Comparison of ENCODE assay signal across 16 mouse cellular contexts in genomic region chr10:58600151-58600550, GRCm38 (mm10).
A peak's percentile ranks its signal among the peaks of the same experiment; 100 is the strongest.
DNase-seq lines count a peak whose midpoint lies in the region; ATAC-seq and TF ChIP-seq lines count a peak whose summit lies in the region.
"Had no signal": no experiment of that assay in that cellular context is flagged by ENCODE, and none has a peak within 500 bp of the region (broad histone marks: within the 10 kb centered on the region; RNA-seq: fewer than 3 reads in every experiment).

No protein-coding gene starts in this region.

- no peak for TF ChIP-seq EP300 in stomach, postnatal 0 days (optimal IDR thresholded peaks at IDR 0.05)

- H3K9ac ChIP-seq in forebrain, embryonic 13.5 days: no peak overlapping the region
- no peak overlapping the region for H3K9ac ChIP-seq in forebrain, embryonic 14.5 days (ENCODE audit: low read length)
- no peak overlapping the region for H3K9ac ChIP-seq in hindbrain, embryonic 15.5 days
- H3K9ac ChIP-seq in hindbrain, postnatal 0 days (replicated peaks; ENCODE audit: low read length): no peak overlapping the region
- no peak overlapping the region for H3K9ac ChIP-seq in stomach, postnatal 0 days (ENCODE audit: low read length)
- H3K9ac ChIP-seq: heart, embryonic 13.5 days; hindbrain, embryonic 12.5 days had no signal

- DNase-seq in forebrain, embryonic 14.5 days (ENCODE audit: low spot score): no peak
- DNase-seq in hindbrain, postnatal 0 days (ENCODE audit: low spot score): no peak
- DNase-seq in embryonic facial prominence, embryonic 10.5 days (ENCODE audit: low spot score): peak; percentile 5
- DNase-seq in stomach, postnatal 0 days (ENCODE audit: low spot score): peak; percentile 5
- DNase-seq: cerebellum, adult 18-20 months; cerebellum, adult 9-11 months; cerebellum, postnatal 36 days; heart, adult 2 months; heart, postnatal 4 days had no signal

- 96% methylated on average over 5 of the region's 5 CpGs for WGBS in forebrain, embryonic 13.5 days
- WGBS in forebrain, embryonic 14.5 days: 96% methylated on average over 5 of the region's 5 CpGs
- 94% methylated on average over 5 of the region's 5 CpGs for WGBS in hindbrain, embryonic 15.5 days
- 89% methylated on average over 5 of the region's 5 CpGs for WGBS in hindbrain, postnatal 0 days
- 85% methylated on average over 5 of the region's 5 CpGs for WGBS in embryonic facial prominence, embryonic 10.5 days
- 87% methylated on average over 5 of the region's 5 CpGs for WGBS in stomach, postnatal 0 days

- ATAC-seq in forebrain, embryonic 13.5 days: no peak
- no peak for ATAC-seq in forebrain, embryonic 14.5 days
- ATAC-seq in hindbrain, embryonic 15.5 days (ENCODE audit: low FRiP score, low read depth): no peak
- no peak for ATAC-seq in hindbrain, postnatal 0 days
- no peak for ATAC-seq in stomach, postnatal 0 days (ENCODE audit: low FRiP score, low TSS enrichment)
- ATAC-seq: activated CD4-positive, CD25-positive, alpha-beta regulatory T cell, adult 4 months; inflammation-experienced regulatory T-cells, adult 6 months; Patski had no signal

- no peaks in the 10 kb centered on the region for H3K36me3 ChIP-seq in forebrain, embryonic 13.5 days (ENCODE audit: poor library complexity, severe bottlenecking)
- no peaks in the 10 kb centered on the region for H3K36me3 ChIP-seq in forebrain, embryonic 14.5 days (ENCODE audit: control insufficient read depth, insufficient read depth, low read length)
- no peaks in the 10 kb centered on the region for H3K36me3 ChIP-seq in hindbrain, embryonic 15.5 days
- H3K36me3 ChIP-seq in hindbrain, postnatal 0 days (ENCODE audit: insufficient read depth, low read length): no peaks in the 10 kb centered on the region
- no peaks in the 10 kb centered on the region for H3K36me3 ChIP-seq in embryonic facial prominence, embryonic 10.5 days (replicated peaks)
- no peaks in the 10 kb centered on the region for H3K36me3 ChIP-seq in stomach, postnatal 0 days (ENCODE audit: control insufficient read depth, insufficient read depth, low read length)
- H3K36me3 ChIP-seq: heart, embryonic 13.5 days; hindbrain, embryonic 12.5 days had no signal

- H3K4me3 ChIP-seq in forebrain, embryonic 13.5 days: no peak overlapping the region
- no peak overlapping the region for H3K4me3 ChIP-seq in forebrain, embryonic 14.5 days (ENCODE audit: low read depth, low read length)
- no peak overlapping the region for H3K4me3 ChIP-seq in hindbrain, embryonic 15.5 days
- no peak overlapping the region for H3K4me3 ChIP-seq in hindbrain, postnatal 0 days (ENCODE audit: low read length)
- no peak overlapping the region for H3K4me3 ChIP-seq in embryonic facial prominence, embryonic 10.5 days
- H3K4me3 ChIP-seq in stomach, postnatal 0 days (ENCODE audit: low read depth, low read length): no peak overlapping the region
- H3K4me3 ChIP-seq: heart, adult 2 months; heart, embryonic 13.5 days; hindbrain, embryonic 12.5 days had no signal

- H3K4me2 ChIP-seq in forebrain, embryonic 13.5 days: no peak overlapping the region
- no peak overlapping the region for H3K4me2 ChIP-seq in forebrain, embryonic 14.5 days (ENCODE audit: low read length)
- no peak overlapping the region for H3K4me2 ChIP-seq in hindbrain, embryonic 15.5 days
- H3K4me2 ChIP-seq in hindbrain, postnatal 0 days (ENCODE audit: low read depth, low read length): no peak overlapping the region
- H3K4me2 ChIP-seq in stomach, postnatal 0 days (replicated peaks; ENCODE audit: low read depth): no peak overlapping the region
- H3K4me2 ChIP-seq: heart, embryonic 13.5 days; hindbrain, embryonic 12.5 days had no signal

- TF ChIP-seq CTCF in hindbrain, postnatal 0 days (IDR thresholded peaks at IDR 0.05; ENCODE audit: low read depth): no peak
- no peak for TF ChIP-seq CTCF in stomach, postnatal 0 days (IDR thresholded peaks at IDR 0.05; ENCODE audit: low read depth)

- H3K9me3 ChIP-seq in forebrain, embryonic 13.5 days (replicated peaks): no peaks in the 10 kb centered on the region
- H3K9me3 ChIP-seq in forebrain, embryonic 14.5 days (replicated peaks; ENCODE audit: control insufficient read depth, low read length): no peaks in the 10 kb centered on the region
- H3K9me3 ChIP-seq in hindbrain, embryonic 15.5 days: no peaks in the 10 kb centered on the region
- H3K9me3 ChIP-seq in hindbrain, postnatal 0 days (ENCODE audit: low read length): no peaks in the 10 kb centered on the region
- H3K9me3 ChIP-seq in embryonic facial prominence, embryonic 10.5 days: no peaks in the 10 kb centered on the region
- no peaks in the 10 kb centered on the region for H3K9me3 ChIP-seq in stomach, postnatal 0 days (ENCODE audit: control insufficient read depth, low read length)
- H3K9me3 ChIP-seq: heart, embryonic 13.5 days; hindbrain, embryonic 12.5 days had no signal

- H3K27me3 ChIP-seq in forebrain, embryonic 13.5 days: no peaks in the 10 kb centered on the region
- no peaks in the 10 kb centered on the region for H3K27me3 ChIP-seq in forebrain, embryonic 14.5 days (replicated peaks; ENCODE audit: control insufficient read depth, insufficient read depth, low read length)
- H3K27me3 ChIP-seq in hindbrain, embryonic 15.5 days: no peaks in the 10 kb centered on the region
- no peaks in the 10 kb centered on the region for H3K27me3 ChIP-seq in hindbrain, postnatal 0 days (ENCODE audit: insufficient read depth, low read length)
- no peaks in the 10 kb centered on the region for H3K27me3 ChIP-seq in embryonic facial prominence, embryonic 10.5 days (replicated peaks; ENCODE audit: low read depth, poor library complexity, severe bottlenecking)
- no peaks in the 10 kb centered on the region for H3K27me3 ChIP-seq in stomach, postnatal 0 days (ENCODE audit: control insufficient read depth, insufficient read depth, low read length)
- H3K27me3 ChIP-seq: heart, embryonic 13.5 days; hindbrain, embryonic 12.5 days; Patski had no signal

- 0 out of 2 replicates have a peak overlapping the region, but pooled peaks have one; percentile 4 for H3K27ac ChIP-seq in forebrain, embryonic 13.5 days
- H3K27ac ChIP-seq in forebrain, embryonic 14.5 days (ENCODE audit: low read depth, low read length): no peak overlapping the region
- 0 out of 2 replicates have a peak overlapping the region, but pooled peaks have one; percentile 59 for H3K27ac ChIP-seq in hindbrain, embryonic 15.5 days (replicated peaks)
- no peak overlapping the region for H3K27ac ChIP-seq in hindbrain, postnatal 0 days
- H3K27ac ChIP-seq in embryonic facial prominence, embryonic 10.5 days (replicated peaks): no peak overlapping the region
- H3K27ac ChIP-seq in stomach, postnatal 0 days (replicated peaks): no peak overlapping the region
- H3K27ac ChIP-seq: heart, adult 2 months; heart, embryonic 13.5 days had no signal

- H3K4me1 ChIP-seq in forebrain, embryonic 13.5 days: peaks cover 17% of the 10 kb centered on the region
- peaks cover 14% of the 10 kb centered on the region for H3K4me1 ChIP-seq in forebrain, embryonic 14.5 days (ENCODE audit: control insufficient read depth, insufficient read depth, low read length)
- peaks cover 15% of the 10 kb centered on the region for H3K4me1 ChIP-seq in hindbrain, embryonic 15.5 days (replicated peaks)
- peaks cover 7% of the 10 kb centered on the region for H3K4me1 ChIP-seq in hindbrain, postnatal 0 days (ENCODE audit: insufficient read depth, low read length)
- H3K4me1 ChIP-seq in embryonic facial prominence, embryonic 10.5 days: peaks cover 5% of the 10 kb centered on the region; the same call in 1 of the 2 replicates
- no peaks in the 10 kb centered on the region for H3K4me1 ChIP-seq in stomach, postnatal 0 days (replicated peaks; ENCODE audit: control insufficient read depth, insufficient read depth)

Comparison
In these comparisons a context has a peak if more than half of its experiments do, and no peak if none do; other contexts are left out.
1. H3K27ac ChIP-seq: peak in forebrain, embryonic 13.5 days (single experiment) and hindbrain, embryonic 15.5 days (single experiment); none in forebrain, embryonic 14.5 days (single experiment), hindbrain, postnatal 0 days (single experiment), embryonic facial prominence, embryonic 10.5 days (single experiment) and stomach, postnatal 0 days (single experiment).
2. DNase-seq: peak in embryonic facial prominence, embryonic 10.5 days (single experiment) and stomach, postnatal 0 days (single experiment); none in forebrain, embryonic 14.5 days (single experiment) and hindbrain, postnatal 0 days (single experiment).